Mouse (Mus musculus) myocyte (in vitro differentiated cells): Measurements from ENCODE around the gene Rusc2. TPM values are rescaled to one million over a fixed set of nuclear protein-coding genes. Genes with fewer than 3 reads are reported as not detected.
A peak's percentile ranks its signal among the peaks of the same experiment; 100 is the strongest.

ENCODE experiments used
- H3K27me3 ChIP-seq: one replicate; pipeline ENCODE4 v1.6.1; 2011; ENCODE audit not compliant: control insufficient read depth, insufficient read depth, insufficient read length
- H3K36me3 ChIP-seq: one replicate; pipeline ENCODE4 v1.6.1; 2011; ENCODE audit not compliant: control insufficient read depth, insufficient read depth
- H3K4me2 ChIP-seq: one replicate; pipeline ENCODE4 v1.6.1; 2011; ENCODE audit warnings: low read depth, control low read depth
- H3K4me3 ChIP-seq: one replicate; pipeline ENCODE4 v1.5.1; 2011; ENCODE audit warnings: mild to moderate bottlenecking, control low read depth, moderate library complexity
- H3K79me2 ChIP-seq: one replicate; pipeline ENCODE4 v1.6.1; 2011; ENCODE audit not compliant: control insufficient read depth, insufficient read depth
- H3ac ChIP-seq: one replicate; pipeline ENCODE4 v1.6.1; 2011; ENCODE audit not compliant: control insufficient read depth, insufficient read length
- CEBPB ChIP-seq: IDR thresholded peaks from 2 replicates; pipeline ENCODE4 v1.6.1; 2011; ENCODE audit warnings: mild to moderate bottlenecking, moderate library complexity; ENCODE audit not compliant: poor library complexity, insufficient read depth, severe bottlenecking
- E2F4 ChIP-seq: IDR thresholded peaks from one replicate; pipeline ENCODE4 v1.6.1; 2011; ENCODE audit warnings: mild to moderate bottlenecking, control low read depth, moderate library complexity; ENCODE audit not compliant: insufficient read depth
- MAX ChIP-seq: IDR thresholded peaks from one replicate; pipeline ENCODE4 v1.6.1; 2011; ENCODE audit warnings: low read depth, mild to moderate bottlenecking, control low read depth
- MYOD1 ChIP-seq, 3 experiments: IDR thresholded peaks; one replicate each; pipeline ENCODE4 v1.6.1; 2011; ENCODE audit warnings: control low read depth in 2 of 3, low read depth in 2 of 3, mild to moderate bottlenecking in 2 of 3, moderate library complexity in 1 of 3; ENCODE audit not compliant: insufficient read length in 2 of 3, control insufficient read depth in 1 of 3
- MYOG ChIP-seq, 3 experiments: IDR thresholded peaks; one replicate each; pipeline ENCODE4 v1.6.1; 2011; ENCODE audit warnings: control low read depth in 2 of 3, low read depth in 2 of 3, mild to moderate bottlenecking in 2 of 3; ENCODE audit not compliant: insufficient read length in 2 of 3, control insufficient read depth in 1 of 3, insufficient read depth in 1 of 3
- POLR2A ChIP-seq: IDR thresholded peaks from one replicate; pipeline ENCODE4 v1.6.1; 2011; ENCODE audit warnings: low read depth, mild to moderate bottlenecking, control low read depth, moderate library complexity; ENCODE audit not compliant: insufficient read length
- POLR2AphosphoS2 ChIP-seq: IDR thresholded peaks from one replicate; pipeline ENCODE4 v1.6.1; 2011; ENCODE audit warnings: low read depth, control low read depth; ENCODE audit not compliant: insufficient read length
- REST ChIP-seq: IDR thresholded peaks from one replicate; pipeline ENCODE4 v1.6.1; 2011; ENCODE audit warnings: mild to moderate bottlenecking, control low read depth, moderate library complexity; ENCODE audit not compliant: insufficient read depth, insufficient read length
- SRF ChIP-seq: IDR thresholded peaks from one replicate; pipeline ENCODE4 v1.6.1; 2011; ENCODE audit warnings: low read depth; ENCODE audit not compliant: control insufficient read depth, insufficient read length
- TCF12 ChIP-seq: IDR thresholded peaks from one replicate; pipeline ENCODE4 v1.6.1; 2011; ENCODE audit warnings: mild to moderate bottlenecking, control low read depth; ENCODE audit not compliant: poor library complexity, insufficient read depth, severe bottlenecking
- TCF3 ChIP-seq: IDR thresholded peaks from one replicate; pipeline ENCODE4 v1.6.1; 2011; ENCODE audit warnings: low read depth, control low read depth; ENCODE audit not compliant: insufficient read length
- USF1 ChIP-seq: IDR thresholded peaks from one replicate; pipeline ENCODE4 v1.6.1; 2011; ENCODE audit warnings: low read depth, mild to moderate bottlenecking, control low read depth, moderate library complexity
- polyA plus RNA-seq: library from polyadenylated mRNA; unstranded; fragments of >200 nt; fragmentation: generic; extraction: Trizol; gene quantifications from one replicate; pipeline ENCODE4 v1.2.1, GENCODE M21; 2012; ENCODE audit warnings: missing spikeins

Rusc2 gene
- polyA plus RNA-seq, 1 experiment: 28.2 TPM

DNA sequence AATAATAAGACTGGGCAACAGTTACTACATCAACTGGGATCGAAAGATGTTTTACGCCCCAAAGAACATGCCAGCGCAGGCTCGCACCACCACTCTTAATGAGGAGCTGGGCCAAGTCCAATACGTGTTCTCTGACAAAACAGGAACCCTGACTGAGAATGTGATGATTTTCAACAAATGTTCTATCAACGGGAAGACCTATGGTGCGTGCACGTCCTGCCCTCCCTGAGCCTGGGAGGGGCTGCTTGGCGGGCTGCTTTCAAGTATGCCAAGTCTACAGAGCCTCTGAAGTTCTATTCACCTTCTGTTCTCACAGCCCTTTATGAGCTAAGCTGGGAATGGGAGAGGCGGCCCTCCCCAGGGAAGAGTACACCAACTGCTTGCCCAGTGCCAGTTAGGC lies 39.3 kb upstream of the Rusc2 start:
- H3K27me3 ChIP-seq: no peaks in the 10 kb centered on the region

DNA sequence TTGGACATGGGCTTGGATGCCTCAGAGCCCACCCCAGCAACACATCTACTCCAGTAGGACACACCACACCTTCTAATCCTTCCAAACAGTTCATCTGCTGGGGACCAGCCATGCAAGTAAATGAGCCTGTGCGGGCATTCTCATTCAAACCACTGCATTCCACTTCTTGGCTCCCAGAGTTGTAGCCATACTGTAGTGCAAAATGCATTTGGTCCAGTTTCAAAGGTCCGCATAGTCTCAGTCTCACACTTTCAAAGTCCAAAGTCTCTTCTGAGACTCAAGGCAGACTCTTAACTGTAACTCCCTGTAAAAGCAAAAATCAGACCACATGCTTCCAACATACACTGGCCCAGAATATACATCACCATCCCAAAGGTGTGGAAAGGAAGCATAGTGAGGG lies 36.8 kb upstream of the Rusc2 start:
- Histone ChIP-seq H3K27me3 (no peaks in the 10 kb centered on the region), H3K79me2 (no peaks in the 10 kb centered on the region), H3K4me2 (no peak overlapping the region), H3ac (no peak overlapping the region), H3K36me3 (no peaks in the 10 kb centered on the region), H3K4me3 (no peak overlapping the region)
- TF ChIP-seq POLR2A (no peak), E2F4 (no peak), MYOG (IDR thresholded peaks at IDR 0.05; ENCODE audit: control insufficient read depth in 1 of 3, insufficient read depth in 1 of 3, insufficient read length in 2 of 3, low read depth in 2 of 3) (no peak), MAX (no peak), POLR2AphosphoS2 (no peak), SRF (no peak), USF1 (no peak), CEBPB (no peak), TCF3 (no peak), TCF12 (no peak)

More for the DNA sequence above, 39.3 kb upstream of the Rusc2 start:
- H3ac ChIP-seq: no peak overlapping the region
- no peak overlapping the region for H3K4me3 ChIP-seq
- no peaks in the 10 kb centered on the region for H3K36me3 ChIP-seq
- TF ChIP-seq MYOD1 (IDR thresholded peaks at IDR 0.05; ENCODE audit: control insufficient read depth in 1 of 3, insufficient read length in 2 of 3, low read depth in 2 of 3) (no peak), POLR2AphosphoS2 (no peak), USF1 (no peak), E2F4 (no peak), SRF (no peak), POLR2A (no peak), CEBPB (no peak), MAX (no peak), TCF12 (no peak)
- no peaks in the 10 kb centered on the region for H3K79me2 ChIP-seq
- no peak overlapping the region for H3K4me2 ChIP-seq

DNA sequence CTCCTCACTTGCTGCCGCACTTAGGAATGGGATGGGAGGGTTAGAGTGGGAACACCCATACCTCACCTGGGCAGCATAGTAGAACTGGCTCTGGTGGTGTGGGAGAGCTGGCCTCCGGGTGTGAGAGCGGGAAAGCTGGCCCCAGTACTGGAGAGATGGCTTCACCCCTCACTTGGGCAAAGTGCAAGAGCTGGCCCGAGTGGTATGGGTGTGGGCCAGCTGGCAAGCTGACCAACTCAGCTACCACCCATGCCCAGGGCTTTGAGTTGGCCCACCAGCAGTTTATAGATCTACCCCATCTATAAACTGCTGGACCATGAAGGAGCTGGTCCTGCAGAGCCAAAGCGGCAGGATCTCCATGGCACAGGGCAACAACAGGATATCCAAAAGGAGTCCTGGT lies 32.6 kb upstream of the Rusc2 start:
- TF ChIP-seq MAX: no peak
- no peak for TF ChIP-seq POLR2AphosphoS2
- no peak for TF ChIP-seq USF1
- TF ChIP-seq MYOD1 (IDR thresholded peaks at IDR 0.05; ENCODE audit: control insufficient read depth in 1 of 3, insufficient read length in 2 of 3, low read depth in 2 of 3): no peak
- Histone ChIP-seq H3ac (no peak overlapping the region), H3K27me3 (no peaks in the 10 kb centered on the region), H3K4me3 (no peak overlapping the region), H3K79me2 (no peaks in the 10 kb centered on the region), H3K36me3 (no peaks in the 10 kb centered on the region), H3K4me2 (no peak overlapping the region)

DNA sequence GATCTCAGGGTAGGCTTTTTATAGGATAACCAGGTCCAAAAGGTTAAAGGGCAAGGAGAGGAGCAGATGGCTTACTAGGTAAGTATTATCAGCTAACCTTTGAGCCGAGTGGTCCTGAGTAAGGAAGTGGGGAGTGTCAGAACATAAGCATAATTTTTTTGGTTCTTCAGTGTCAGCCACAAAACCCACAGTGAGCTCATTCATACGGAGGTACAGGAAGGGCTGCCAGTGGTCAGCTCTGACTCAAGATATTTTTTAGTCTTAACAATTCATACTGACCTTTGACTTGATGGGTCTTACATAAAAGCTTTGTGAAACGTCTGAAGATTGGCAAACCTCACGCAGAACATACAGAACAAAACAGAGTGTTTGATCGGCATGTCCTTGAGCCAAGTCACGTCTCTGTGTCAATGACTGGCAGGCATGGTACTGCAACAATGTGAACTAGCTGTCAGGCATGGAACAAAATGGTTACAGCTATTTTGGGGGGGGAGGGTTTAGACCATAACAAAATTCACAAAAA lies 31.7 kb upstream of the Rusc2 start:
- Histone ChIP-seq H3ac (no peak overlapping the region), H3K4me3 (no peak overlapping the region), H3K79me2 (no peaks in the 10 kb centered on the region), H3K27me3 (no peaks in the 10 kb centered on the region), H3K4me2 (peak overlapping the region; percentile 42), H3K36me3 (no peaks in the 10 kb centered on the region)
- no peak for TF ChIP-seq E2F4
- no peak for TF ChIP-seq TCF12
- no peak for TF ChIP-seq MAX
- no peak for TF ChIP-seq TCF3
- no peak for TF ChIP-seq CEBPB
- no peak for TF ChIP-seq POLR2AphosphoS2
- TF ChIP-seq USF1: no peak

DNA sequence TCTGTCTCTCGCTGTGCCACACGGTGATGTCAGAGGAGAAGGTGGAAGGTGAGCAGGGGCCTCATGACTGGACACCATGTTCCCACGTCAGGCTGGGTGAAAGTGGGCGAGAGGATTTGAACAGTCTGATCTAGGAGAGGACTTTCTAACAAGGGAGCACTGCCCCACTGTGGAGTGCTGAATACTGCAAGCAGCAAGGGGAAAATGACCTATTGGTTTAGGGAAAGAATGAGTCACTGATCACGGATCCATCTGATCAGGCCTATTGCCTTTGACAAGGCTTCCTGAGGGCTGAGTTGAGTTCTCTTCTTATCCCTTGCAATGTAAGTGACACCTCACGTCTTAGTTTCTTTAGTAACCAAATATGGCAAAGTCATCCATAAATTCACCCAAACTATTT lies 28.1 kb upstream of the Rusc2 start:
- Histone ChIP-seq H3ac (no peak overlapping the region), H3K27me3 (no peaks in the 10 kb centered on the region), H3K4me2 (no peak overlapping the region), H3K79me2 (no peaks in the 10 kb centered on the region), H3K36me3 (no peaks in the 10 kb centered on the region), H3K4me3 (no peak overlapping the region)
- TF ChIP-seq TCF12: no peak
- TF ChIP-seq POLR2A: no peak
- TF ChIP-seq TCF3: no peak
- no peak for TF ChIP-seq POLR2AphosphoS2
- TF ChIP-seq MYOG (IDR thresholded peaks at IDR 0.05; ENCODE audit: control insufficient read depth in 1 of 3, insufficient read depth in 1 of 3, insufficient read length in 2 of 3, low read depth in 2 of 3): no peak
- no peak for TF ChIP-seq E2F4
- no peak for TF ChIP-seq SRF
- no peak for TF ChIP-seq MAX
- TF ChIP-seq REST: no peak
- no peak for TF ChIP-seq CEBPB
- TF ChIP-seq USF1: no peak
- TF ChIP-seq MYOD1 (IDR thresholded peaks at IDR 0.05; ENCODE audit: control insufficient read depth in 1 of 3, insufficient read length in 2 of 3, low read depth in 2 of 3): no peak
